Mouse (Mus musculus) heart, adult 9 months (tissue): ENCODE results near the gene Cntfr.
"Not testable (repeated sequence)": the region's sequence is repeated elsewhere in the genome, so short reads cannot be mapped to it uniquely, and the experiment has no call there.

ENCODE experiments used
- DNase-seq, 2 experiments: peaks; one replicate each; pipeline ENCODE4 v3.0.0; 2022; ENCODE audit warnings: low spot score in 2 of 2

Gene Cntfr

DNA sequence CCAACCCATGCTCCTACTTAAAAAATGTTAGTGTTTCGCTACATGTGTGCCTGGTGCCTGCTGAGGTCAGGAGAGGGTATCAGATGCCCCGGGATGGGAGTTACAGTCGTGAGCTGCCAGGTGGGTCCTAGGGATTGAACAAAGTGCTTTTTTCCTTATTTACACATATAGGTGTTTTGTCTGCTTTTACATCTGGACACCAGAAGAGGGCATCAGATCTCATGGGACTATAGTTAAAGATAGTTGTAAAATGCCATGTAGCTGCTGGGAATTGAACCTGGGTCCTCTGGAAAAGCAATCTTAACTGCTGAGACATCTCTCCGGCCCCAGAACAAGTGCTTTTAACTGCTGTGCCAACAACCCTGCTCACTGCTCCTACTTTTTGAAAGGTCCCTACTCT lies 13.3 kb upstream of the Cntfr start:
- DNase-seq = no peak

- peak in 1 of 2 experiments; percentile 53 for DNase-seq
Measured at GRCm38 (mm10) chr4:41708192-41708745, 11.4 kb upstream of the Cntfr start.

GRCm38 (mm10) chr4:41707011-41707535 lies 10.2 kb upstream of the Cntfr start:
- DNase-seq = peak in 1 of 2 experiments; percentile 54

- no peak for DNase-seq
Measured at GRCm38 (mm10) chr4:41705922-41706754, 9.2 kb upstream of the Cntfr start.

GRCm38 (mm10) chr4:41704651-41705050 lies 7.8 kb upstream of the Cntfr start:
- no peak for DNase-seq

- not testable (repeated sequence) for DNase-seq
Measured at GRCm38 (mm10) chr4:41702226-41702625, 5.3 kb upstream of the Cntfr start.

DNA sequence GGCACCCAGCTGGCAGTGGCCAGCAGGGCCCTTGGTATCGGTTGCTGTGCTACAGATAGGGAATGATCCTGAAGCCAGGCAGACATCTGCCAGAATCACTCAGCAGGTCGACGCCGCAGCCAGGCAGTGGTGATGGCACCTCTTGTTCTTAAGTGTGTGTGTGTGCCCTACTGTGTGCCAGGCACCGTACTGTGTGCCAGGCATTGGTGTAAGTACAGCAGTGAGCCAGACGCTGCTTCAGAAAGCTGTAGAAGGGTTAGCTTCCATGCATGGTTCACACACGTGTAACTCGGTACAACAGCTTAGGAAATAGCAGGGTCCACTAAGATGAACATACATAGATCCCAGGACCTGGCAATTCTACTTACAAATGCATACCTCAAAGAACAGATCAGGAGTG lies 3.3 kb upstream of the Cntfr start:
- DNase-seq = not testable (repeated sequence)

DNA sequence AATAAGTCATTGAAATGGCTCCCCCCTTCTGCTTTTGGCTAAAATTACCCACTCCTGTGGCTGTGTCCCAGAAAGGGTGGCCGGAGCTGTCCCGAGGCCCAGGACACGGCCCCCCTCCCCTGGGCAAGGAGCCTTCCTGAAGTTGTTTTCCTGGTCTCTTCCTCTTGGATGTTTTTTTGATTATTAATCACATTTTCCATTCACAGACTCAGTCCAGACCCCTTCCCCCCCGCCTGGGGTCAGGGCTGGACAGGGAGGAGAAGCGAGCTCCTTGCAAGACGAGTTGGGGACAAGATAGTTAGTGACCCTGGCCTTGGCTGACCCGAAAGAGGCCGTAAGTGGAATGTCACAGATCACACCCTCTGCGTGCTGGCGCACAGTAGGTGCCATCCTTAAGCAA lies 2.9 kb upstream of the Cntfr start, which contains the start of gene Il11ra1:
Gene Il11ra1 (plus strand): TSS at position 207 of the 400 bp plus-strand sequence.
- DNase-seq = not testable (repeated sequence)

- DNase-seq = peak; percentile 51 to 52
Measured at GRCm38 (mm10) chr4:41698421-41699016, 1.6 kb upstream of the Cntfr start.

DNA sequence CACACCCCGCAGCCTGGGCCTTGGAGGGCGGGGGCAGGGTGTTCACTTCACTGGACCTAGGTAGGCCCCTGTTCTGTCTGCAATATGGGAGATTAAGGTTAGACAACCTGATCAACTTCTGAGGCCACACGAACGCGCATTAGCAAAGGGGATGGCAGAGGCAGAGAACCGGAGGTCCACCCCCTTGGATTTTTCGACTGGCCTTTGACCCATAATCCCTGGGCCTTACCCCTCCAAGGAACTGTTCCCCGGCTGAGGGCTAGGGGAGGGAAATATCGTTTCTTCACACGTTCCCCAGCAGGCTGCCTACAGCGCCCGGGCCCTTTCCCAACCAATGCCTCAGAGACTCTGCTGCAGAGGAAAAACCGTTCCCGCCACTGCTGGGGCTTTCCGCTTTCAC lies 437 bp downstream of the Cntfr start:
- DNase-seq = not testable (repeated sequence)

DNA sequence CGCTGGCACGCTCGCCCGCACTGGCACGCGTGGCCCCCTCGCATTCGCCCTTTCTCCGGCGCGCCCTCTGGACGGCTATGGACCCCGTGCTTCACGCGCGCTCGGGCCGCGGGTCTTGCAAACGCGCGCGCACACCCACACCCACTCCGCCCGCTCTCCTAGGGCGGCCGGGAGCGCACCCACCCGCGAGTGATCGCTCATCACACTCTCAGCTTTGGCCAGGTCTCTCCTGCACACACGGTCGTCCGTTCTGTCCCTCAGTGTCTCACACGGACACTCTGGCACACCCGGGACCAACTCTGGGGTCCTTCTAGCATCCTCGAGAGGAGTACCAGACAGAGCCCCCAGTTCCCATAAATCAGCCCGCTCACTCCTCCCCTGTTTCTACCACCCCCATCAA lies 1.1 kb downstream of the Cntfr start:
- not testable (repeated sequence) for DNase-seq

- DNase-seq = not testable (repeated sequence)
Measured at GRCm38 (mm10) chr4:41693511-41693910, 3.4 kb downstream of the Cntfr start.

DNA sequence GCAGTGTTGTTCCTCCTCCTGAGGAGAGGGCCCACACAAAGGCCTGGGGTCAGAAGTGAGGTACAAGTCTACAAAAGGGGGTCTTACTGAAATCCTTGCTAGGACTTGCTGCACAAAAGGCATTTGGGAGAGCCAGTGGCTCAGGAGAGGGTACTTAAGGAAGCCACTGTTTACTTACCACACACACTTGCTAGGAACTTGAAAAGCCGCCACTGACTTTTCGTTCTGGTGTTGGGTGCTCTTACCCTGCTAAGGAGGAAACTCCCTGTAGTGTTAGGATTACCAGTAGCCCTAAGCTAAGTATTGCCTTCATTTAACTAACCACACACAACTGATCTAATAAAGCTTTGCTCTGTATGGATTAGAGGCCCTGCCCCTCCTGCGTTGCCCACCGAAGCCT lies 6.9 kb downstream of the Cntfr start:
- not testable (repeated sequence) for DNase-seq

- not testable (repeated sequence) for DNase-seq
Measured at GRCm38 (mm10) chr4:41688562-41688961, 8.3 kb downstream of the Cntfr start.

- DNase-seq = not testable (repeated sequence)
Measured at GRCm38 (mm10) chr4:41685882-41686492, 10.9 kb downstream of the Cntfr start.

DNA sequence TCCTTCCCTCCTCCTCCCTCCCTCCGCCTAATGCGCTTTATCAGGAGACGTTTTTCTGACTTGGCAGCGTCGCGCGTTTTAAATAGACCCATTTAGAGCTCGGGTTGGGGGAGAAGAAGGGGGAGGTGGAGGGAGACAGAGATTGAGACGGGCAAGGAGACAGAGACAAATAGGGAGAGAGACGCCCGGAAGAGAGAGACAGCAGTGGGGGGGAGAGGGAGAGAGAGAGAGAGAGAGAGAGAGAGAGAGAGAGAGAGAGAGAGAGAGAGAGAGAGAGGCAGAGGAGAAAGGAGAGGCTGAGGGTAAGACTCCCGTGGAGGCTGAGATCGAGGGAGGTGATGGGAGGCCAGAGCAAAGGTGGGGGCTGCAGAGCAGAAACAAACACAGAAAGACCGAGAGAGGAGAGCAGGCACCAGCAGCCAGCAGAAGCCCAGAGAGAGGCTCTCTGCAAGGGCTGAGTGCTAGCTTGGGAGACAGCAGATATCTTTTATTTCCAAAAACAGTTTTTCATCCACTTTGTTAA lies 11.9 kb downstream of the Cntfr start:
- DNase-seq = not testable (repeated sequence)

- not testable (repeated sequence) for DNase-seq
Measured at GRCm38 (mm10) chr4:41684131-41684930, 12.6 kb downstream of the Cntfr start.

- not testable (repeated sequence) for DNase-seq
Measured at GRCm38 (mm10) chr4:41683303-41683702, 13.6 kb downstream of the Cntfr start.

DNA sequence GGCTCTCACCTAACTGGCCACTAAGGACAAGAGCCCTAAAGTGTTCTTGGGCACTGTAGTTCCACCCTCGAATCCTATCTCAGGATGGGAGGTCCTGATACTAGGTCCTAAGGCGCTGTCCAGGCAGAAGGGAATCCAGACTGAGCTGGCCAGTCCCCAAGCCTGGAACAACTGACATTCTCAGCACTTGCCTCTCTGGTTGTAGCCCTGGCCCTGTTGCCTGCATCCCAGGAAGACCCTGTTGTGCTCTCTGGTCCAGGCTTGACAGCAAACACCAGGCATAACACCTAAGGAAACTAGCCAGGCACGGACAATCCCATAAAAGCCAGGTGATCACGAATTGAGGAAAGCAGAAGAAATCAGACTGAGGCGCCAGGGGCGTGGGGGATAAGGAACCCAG lies 14.1 kb downstream of the Cntfr start:
- no peak for DNase-seq

GRCm38 (mm10) chr4:41681947-41682346 lies 14.9 kb downstream of the Cntfr start:
- no peak for DNase-seq

DNA sequence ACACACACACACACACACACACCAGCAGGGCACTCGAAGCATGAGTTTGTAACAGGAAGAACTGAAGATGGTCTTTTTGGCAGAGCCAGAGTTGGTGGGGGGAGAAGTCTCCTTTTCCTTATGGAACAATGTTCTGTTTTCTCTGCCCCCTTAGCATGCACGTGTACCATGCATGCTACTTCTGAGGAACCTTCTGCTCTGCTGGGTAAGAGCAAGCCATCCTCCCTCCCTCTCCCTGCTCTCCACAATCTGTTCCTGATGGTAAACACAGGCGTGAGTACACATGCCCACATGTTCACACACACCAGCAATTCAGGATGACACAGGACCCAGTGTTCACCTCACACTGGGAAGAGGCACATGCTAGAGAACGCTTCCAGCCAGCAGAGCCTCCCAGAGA lies 15.7 kb downstream of the Cntfr start:
- DNase-seq = no peak
